Mouse (Mus musculus) forebrain, postnatal 0 days (tissue): ENCODE measurements around the gene Psmb6. TPM values are rescaled to one million over a fixed set of nuclear protein-coding genes. Genes with fewer than 3 reads are reported as not detected.

Experiments
- ATAC-seq: fragments of 200-750 bp; cut with Nextera tagmentation; 2 replicates; pipeline ENCODE4 v1.8.0; 2017; ENCODE audit warnings: mild to moderate bottlenecking, moderate library complexity
- DNase-seq: peaks from one replicate; pipeline ENCODE4 v3.0.0-alpha.2; 2015
- H3K27ac ChIP-seq: fragments of 300-500 bp; sonication (generic); 2 replicates; pipeline ENCODE4 v1.5.1; 2014; ENCODE audit warnings: low read depth, mild to moderate bottlenecking, antibody characterized with exemption, low read length, moderate library complexity, mixed read lengths
- H3K27me3 ChIP-seq: fragments of 300-500 bp; sonication (generic); 2 replicates; pipeline ENCODE4 v1.6.1; 2014; ENCODE audit warnings: mild to moderate bottlenecking, low read length, mixed read lengths; ENCODE audit not compliant: insufficient read depth
- H3K36me3 ChIP-seq: fragments of 300-500 bp; sonication (generic); 2 replicates; pipeline ENCODE4 v1.6.1; 2014; ENCODE audit warnings: mild to moderate bottlenecking, moderate library complexity; ENCODE audit not compliant: insufficient read depth
- H3K4me1 ChIP-seq: fragments of 300-500 bp; sonication (generic); 2 replicates; pipeline ENCODE4 v1.6.1; 2014; ENCODE audit warnings: antibody characterized with exemption; ENCODE audit not compliant: insufficient read depth
- H3K4me2 ChIP-seq: fragments of 300-500 bp; sonication (generic); 2 replicates; pipeline ENCODE4 v1.6.1; 2014; ENCODE audit warnings: low read depth, mild to moderate bottlenecking, moderate library complexity
- H3K4me3 ChIP-seq: fragments of 300-500 bp; sonication (generic); 2 replicates; pipeline ENCODE4 v1.5.1; 2014; ENCODE audit warnings: low read depth, low read length, mixed read lengths
- H3K9ac ChIP-seq: fragments of 300-500 bp; sonication (generic); 2 replicates; pipeline ENCODE4 v1.6.1; 2014; ENCODE audit warnings: mild to moderate bottlenecking
- H3K9me3 ChIP-seq: fragments of 300-500 bp; sonication (generic); 2 replicates; pipeline ENCODE4 v1.6.1; 2016; ENCODE audit warnings: low read length
- CTCF ChIP-seq: sonication (generic); IDR thresholded peaks from 2 replicates; pipeline ENCODE4 v1.5.1; 2016; ENCODE audit warnings: antibody characterized with exemption, control low read depth, low read depth
- WGBS: fragments of 180-500 bp; shearing (Covaris S2); extraction: QIAGEN DNeasy Blood & Tissue Kit; methylation state at CpG from one replicate; pipeline ENCODE4 v1.1.7; 2014; 5-methylcytosine and 5-hydroxymethylcytosine counted together
- polyA plus RNA-seq: library from polyadenylated mRNA; unstranded; fragments of >200 nt; fragmentation: Nextera tagmentation; extraction: Ambion mirVana; gene quantifications from 2 replicates; pipeline ENCODE4 v1.2.1, GENCODE M21; 2015
- total RNA-seq: library from RNA; depleted of rRNA; stranded (reverse); fragments of >200 nt; gene quantifications from 2 replicates; pipeline ENCODE4 v1.2.3, GENCODE M21; 2014

The Psmb6 gene
- total and polyA plus RNA-seq, 2 experiments from 2014 or later, result 428 to 820 TPM

GRCm38 (mm10) chr11:70512709-70513342 is 12.3 kb upstream of the Psmb6 start:
- H3K4me3 ChIP-seq, result no peak overlapping the region
- H3K9ac ChIP-seq, result no peak overlapping the region
- H3K27me3 ChIP-seq, result no peaks in the 10 kb centered on the region
- H3K4me1 ChIP-seq, result no peaks in the 10 kb centered on the region
- H3K9me3 ChIP-seq, result no peaks in the 10 kb centered on the region
- H3K4me2 ChIP-seq, result no peak overlapping the region
- H3K36me3 ChIP-seq, result no peaks in the 10 kb centered on the region
- no peak for DNase-seq
- 86% methylated on average over 7 of the region's 7 CpGs for WGBS
- H3K27ac ChIP-seq, result no peak overlapping the region
- no peak for TF ChIP-seq CTCF
- no peak for ATAC-seq

GRCm38 (mm10) chr11:70513520-70513919 is 11.6 kb upstream of the Psmb6 start:
- H3K27me3 ChIP-seq, result no peaks in the 10 kb centered on the region
- H3K9me3 ChIP-seq, result no peaks in the 10 kb centered on the region
- no peak for ATAC-seq
- H3K36me3 ChIP-seq, result no peaks in the 10 kb centered on the region
- H3K4me3 ChIP-seq, result no peak overlapping the region
- H3K4me2 ChIP-seq, result no peak overlapping the region
- H3K4me1 ChIP-seq, result no peaks in the 10 kb centered on the region
- DNase-seq, result no peak
- no peak for TF ChIP-seq CTCF
- no peak overlapping the region for H3K9ac ChIP-seq
- H3K27ac ChIP-seq, result no peak overlapping the region
- WGBS, result 54% methylated on average over 11 of the region's 11 CpGs

GRCm38 (mm10) chr11:70514288-70514687 is 10.9 kb upstream of the Psmb6 start, which contains the start of gene Vmo1:
TSS of gene Vmo1 (minus strand) at chr11:70514616.
- H3K27me3 ChIP-seq, result no peaks in the 10 kb centered on the region
- H3K9ac ChIP-seq, result no peak within 1 kb of the TSS
- 90% methylated on average over 7 of the region's 7 CpGs for WGBS
- DNase-seq (no peak), ATAC-seq (no peak)
- H3K4me3 ChIP-seq, result no peak within 1 kb of the TSS
- no peaks in the 10 kb centered on the region for H3K9me3 ChIP-seq
- TF ChIP-seq CTCF, result no peak
- H3K4me2 ChIP-seq, result no peak within 1 kb of the TSS
- H3K36me3 ChIP-seq, result no peaks in the 10 kb centered on the region
- H3K27ac ChIP-seq, result no peak within 1 kb of the TSS
- no peaks in the 10 kb centered on the region for H3K4me1 ChIP-seq

- Histone ChIP-seq H3K4me2 (no peak overlapping the region), H3K27me3 (no peaks in the 10 kb centered on the region), H3K36me3 (no peaks in the 10 kb centered on the region), H3K9me3 (no peaks in the 10 kb centered on the region), H3K9ac (no peak overlapping the region), H3K4me1 (no peaks in the 10 kb centered on the region), H3K27ac (no peak overlapping the region), H3K4me3 (no peak overlapping the region)
- WGBS, result 33% methylated on average over 2 of the region's 2 CpGs
- peak; percentile 67 for DNase-seq
- TF ChIP-seq CTCF, result peak; percentile 72
- no peak for ATAC-seq
Observed at GRCm38 (mm10) chr11:70516352-70516751, 8.8 kb upstream of the Psmb6 start.

- no peak for TF ChIP-seq CTCF
- no peaks in the 10 kb centered on the region for H3K9me3 ChIP-seq
- ATAC-seq (no peak), DNase-seq (no peak)
- no peaks in the 10 kb centered on the region for H3K4me1 ChIP-seq
- no peak overlapping the region for H3K4me3 ChIP-seq
- H3K27ac ChIP-seq, result no peak overlapping the region
- H3K4me2 ChIP-seq, result no peak overlapping the region
- no peaks in the 10 kb centered on the region for H3K27me3 ChIP-seq
- H3K36me3 ChIP-seq, result no peaks in the 10 kb centered on the region
- no peak overlapping the region for H3K9ac ChIP-seq
- 66% methylated on average over 1 of the region's 1 CpGs for WGBS
Observed at GRCm38 (mm10) chr11:70518436-70518835, 6.7 kb upstream of the Psmb6 start.

DNA sequence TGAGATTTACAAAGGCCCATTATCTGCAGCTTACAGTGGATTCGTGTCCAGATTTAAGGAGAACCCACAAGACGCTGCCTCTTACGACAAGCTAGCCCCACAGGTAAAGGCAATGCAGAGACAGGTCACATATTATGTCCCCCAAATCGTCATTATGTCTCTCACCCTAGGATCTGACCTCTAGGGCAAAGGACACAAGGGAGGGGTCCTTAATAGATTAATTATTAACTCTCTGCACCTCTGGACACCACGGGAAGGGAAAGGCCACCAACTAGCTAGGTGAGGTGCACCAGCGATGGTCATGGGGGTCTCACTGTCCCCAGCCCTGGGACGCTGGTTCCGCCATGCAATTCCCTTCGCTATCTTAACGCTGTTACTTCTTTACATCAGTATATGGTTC is 6.2 kb upstream of the Psmb6 start, which contains the start of gene Gltpd2:
Gltpd2 (plus strand) TSS at position 274 of the 400 bp plus-strand sequence.
- Histone ChIP-seq H3K9ac (peak within 1 kb of the TSS; percentile 50), H3K4me2 (peak within 1 kb of the TSS; percentile 39), H3K4me3 (no peak within 1 kb of the TSS), H3K9me3 (no peaks in the 10 kb centered on the region), H3K36me3 (no peaks in the 10 kb centered on the region), H3K4me1 (no peaks in the 10 kb centered on the region), H3K27ac (no peak within 1 kb of the TSS), H3K27me3 (no peaks in the 10 kb centered on the region)
- DNase-seq (no peak), ATAC-seq (no peak)
- no peak for TF ChIP-seq CTCF
- WGBS, result 82% methylated on average over 10 of the region's 10 CpGs

GRCm38 (mm10) chr11:70520178-70520769 is 4.9 kb upstream of the Psmb6 start:
- no peaks in the 10 kb centered on the region for H3K9me3 ChIP-seq
- no peaks in the 10 kb centered on the region for H3K36me3 ChIP-seq
- WGBS, result 14% methylated on average over 41 of the region's 41 CpGs
- H3K4me1 ChIP-seq, result 0 out of 2 replicates have a peak, but pooled peaks cover 3% of the 10 kb centered on the region
- peak overlapping the region; percentile 35; the same call in 1 of the 2 replicates for H3K27ac ChIP-seq
- ATAC-seq, result peak; percentile 47; the same call in 1 of the 2 replicates
- peak; percentile 30 for DNase-seq
- H3K27me3 ChIP-seq, result no peaks in the 10 kb centered on the region
- peak overlapping the region; percentile 50 for H3K9ac ChIP-seq
- H3K4me3 ChIP-seq, result peak overlapping the region; percentile 11
- peak overlapping the region; percentile 39 for H3K4me2 ChIP-seq
- peak; percentile 22; the same call in 1 of the 2 replicates for TF ChIP-seq CTCF
